Mouse (Mus musculus): ENCODE data around the gene Hnf1b. TPM values are rescaled to one million over a fixed set of nuclear protein-coding genes. Genes with fewer than 3 reads are reported as not detected.

The Hnf1b gene
- 0.21 and 1.2 TPM in 2 replicates for polyA plus RNA-seq (2015; fragmentation: Nextera tagmentation; extraction: Ambion mirVana)

GRCm38 (mm10) chr11:83849529-83850335 is at the start of gene Hnf1b:
TSS of gene Hnf1b (plus strand) at chr11:83850063.
- no peaks in the 10 kb centered on the region for H3K36me3 ChIP-seq (ENCODE audit: control insufficient read depth, insufficient read depth)
- H3K9ac ChIP-seq (ENCODE audit: low read length) = peak within 1 kb of the TSS; percentile 34; the same call in 1 of the 2 replicates
- WGBS = 3% methylated on average over 36 of the region's 36 CpGs
- H3K9me3 ChIP-seq (replicated peaks; ENCODE audit: control insufficient read depth, low read length) = no peaks in the 10 kb centered on the region
- peaks cover 18% of the 10 kb centered on the region for H3K4me1 ChIP-seq (ENCODE audit: control insufficient read depth, insufficient read depth, low read length)
- ATAC-seq (replicated peaks; ENCODE audit: extremely low read depth, insufficient read depth, low FRiP score) = no peak
- peak within 1 kb of the TSS; percentile 58 for H3K4me2 ChIP-seq (ENCODE audit: low read depth, low read length)
- H3K4me3 ChIP-seq (ENCODE audit: low read length) = peak within 1 kb of the TSS; percentile 40
- H3K27ac ChIP-seq (ENCODE audit: low read length) = no peak within 1 kb of the TSS
- H3K27me3 ChIP-seq (ENCODE audit: control insufficient read depth, insufficient read depth, low read length) = peaks cover 51% of the 10 kb centered on the region

DNA sequence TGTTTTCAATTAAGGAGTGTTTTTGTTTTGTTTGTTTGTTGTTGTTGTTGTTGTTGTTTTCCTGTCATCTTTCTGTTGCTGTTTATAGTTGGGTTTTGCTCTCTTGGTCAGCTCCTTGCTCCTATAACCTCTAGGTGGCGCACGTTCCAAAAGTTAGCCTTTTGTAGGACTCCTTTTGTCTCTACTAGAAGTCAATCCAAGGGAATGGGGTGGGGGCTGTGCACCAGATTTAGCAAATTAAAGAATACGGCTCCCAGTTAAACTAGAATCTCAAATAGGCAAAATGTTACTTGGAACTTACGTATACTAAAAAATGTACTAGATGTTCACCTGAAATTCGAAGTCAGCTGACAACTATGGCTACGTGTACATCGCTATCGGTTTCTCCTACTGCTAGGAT is 47.7 kb upstream of the Hnf1b start:
- no peak overlapping the region for H3K4me2 ChIP-seq (ENCODE audit: low read depth, low read length)
- H3K27ac ChIP-seq (ENCODE audit: low read length) = no peak overlapping the region
- 68% methylated on average over 8 of the region's 8 CpGs for WGBS
- 0 out of 2 replicates have a peak, but pooled peaks cover 3% of the 10 kb centered on the region for H3K27me3 ChIP-seq (ENCODE audit: control insufficient read depth, insufficient read depth, low read length)
- H3K4me3 ChIP-seq (ENCODE audit: low read length) = no peak overlapping the region
- no peaks in the 10 kb centered on the region for H3K36me3 ChIP-seq (ENCODE audit: control insufficient read depth, insufficient read depth)
- H3K4me1 ChIP-seq (ENCODE audit: control insufficient read depth, insufficient read depth, low read length) = no peaks in the 10 kb centered on the region
- peaks cover 4% of the 10 kb centered on the region; the same call in 1 of the 2 replicates for H3K9me3 ChIP-seq (replicated peaks; ENCODE audit: control insufficient read depth, low read length)
- no peak for ATAC-seq (replicated peaks; ENCODE audit: extremely low read depth, insufficient read depth, low FRiP score)
- no peak overlapping the region for H3K9ac ChIP-seq (ENCODE audit: low read length)

DNA sequence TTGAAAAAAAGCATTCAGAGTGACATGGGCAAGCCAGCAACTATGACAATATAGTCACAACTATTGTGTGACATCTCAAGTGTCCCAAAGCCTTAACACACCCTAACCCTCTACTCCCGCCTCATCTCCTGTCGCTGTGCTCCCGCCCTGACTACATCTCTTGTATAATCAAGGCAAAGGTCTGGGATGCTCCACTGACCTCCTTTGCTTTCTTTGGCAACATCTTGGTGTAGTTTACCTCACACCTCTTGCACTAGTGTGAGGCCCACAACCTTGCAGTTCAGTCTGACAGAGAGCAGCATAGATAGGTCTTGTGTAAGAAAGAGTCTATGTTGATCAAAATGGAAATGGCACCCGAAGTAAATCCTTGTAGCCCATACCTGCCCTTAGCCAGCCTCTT is 47.3 kb upstream of the Hnf1b start:
- ATAC-seq (replicated peaks; ENCODE audit: extremely low read depth, insufficient read depth, low FRiP score) = no peak
- no peak overlapping the region for H3K4me2 ChIP-seq (ENCODE audit: low read depth, low read length)
- H3K4me3 ChIP-seq (ENCODE audit: low read length) = no peak overlapping the region
- no peaks in the 10 kb centered on the region for H3K36me3 ChIP-seq (ENCODE audit: control insufficient read depth, insufficient read depth)
- H3K27ac ChIP-seq (ENCODE audit: low read length) = no peak overlapping the region
- 0 out of 2 replicates have a peak, but pooled peaks cover 3% of the 10 kb centered on the region for H3K27me3 ChIP-seq (ENCODE audit: control insufficient read depth, insufficient read depth, low read length)
- no peaks in the 10 kb centered on the region for H3K4me1 ChIP-seq (ENCODE audit: control insufficient read depth, insufficient read depth, low read length)
- peaks cover 4% of the 10 kb centered on the region; the same call in 1 of the 2 replicates for H3K9me3 ChIP-seq (replicated peaks; ENCODE audit: control insufficient read depth, low read length)
- no peak overlapping the region for H3K9ac ChIP-seq (ENCODE audit: low read length)
- 86% methylated on average over 4 of the region's 4 CpGs for WGBS

- no peaks in the 10 kb centered on the region; the same call in 1 of the 2 replicates for H3K27me3 ChIP-seq (ENCODE audit: control insufficient read depth, insufficient read depth, low read length)
- peaks cover 4% of the 10 kb centered on the region; the same call in 1 of the 2 replicates for H3K9me3 ChIP-seq (replicated peaks; ENCODE audit: control insufficient read depth, low read length)
- H3K4me2 ChIP-seq (ENCODE audit: low read depth, low read length) = no peak overlapping the region
- no peak overlapping the region for H3K9ac ChIP-seq (ENCODE audit: low read length)
- no peak overlapping the region for H3K27ac ChIP-seq (ENCODE audit: low read length)
- WGBS = 88% methylated on average over 8 of the region's 8 CpGs
- no peaks in the 10 kb centered on the region for H3K4me1 ChIP-seq (ENCODE audit: control insufficient read depth, insufficient read depth, low read length)
- ATAC-seq (replicated peaks; ENCODE audit: extremely low read depth, insufficient read depth, low FRiP score) = no peak
- H3K36me3 ChIP-seq (ENCODE audit: control insufficient read depth, insufficient read depth) = no peaks in the 10 kb centered on the region
- no peak overlapping the region for H3K4me3 ChIP-seq (ENCODE audit: low read length)
Observed at GRCm38 (mm10) chr11:83810441-83810840, 39.4 kb upstream of the Hnf1b start.

GRCm38 (mm10) chr11:83815191-83815590 is 34.7 kb upstream of the Hnf1b start:
- Histone ChIP-seq H3K4me1 (ENCODE audit: control insufficient read depth, insufficient read depth, low read length) (no peaks in the 10 kb centered on the region), H3K36me3 (ENCODE audit: control insufficient read depth, insufficient read depth) (no peaks in the 10 kb centered on the region), H3K9me3 (replicated peaks; ENCODE audit: control insufficient read depth, low read length) (no peaks in the 10 kb centered on the region), H3K4me3 (ENCODE audit: low read length) (no peak overlapping the region), H3K9ac (ENCODE audit: low read length) (no peak overlapping the region), H3K4me2 (ENCODE audit: low read depth, low read length) (no peak overlapping the region), H3K27ac (ENCODE audit: low read length) (no peak overlapping the region), H3K27me3 (ENCODE audit: control insufficient read depth, insufficient read depth, low read length) (peaks cover 11% of the 10 kb centered on the region)
- WGBS = 64% methylated on average over 5 of the region's 5 CpGs
- no peak for ATAC-seq (replicated peaks; ENCODE audit: extremely low read depth, insufficient read depth, low FRiP score)

DNA sequence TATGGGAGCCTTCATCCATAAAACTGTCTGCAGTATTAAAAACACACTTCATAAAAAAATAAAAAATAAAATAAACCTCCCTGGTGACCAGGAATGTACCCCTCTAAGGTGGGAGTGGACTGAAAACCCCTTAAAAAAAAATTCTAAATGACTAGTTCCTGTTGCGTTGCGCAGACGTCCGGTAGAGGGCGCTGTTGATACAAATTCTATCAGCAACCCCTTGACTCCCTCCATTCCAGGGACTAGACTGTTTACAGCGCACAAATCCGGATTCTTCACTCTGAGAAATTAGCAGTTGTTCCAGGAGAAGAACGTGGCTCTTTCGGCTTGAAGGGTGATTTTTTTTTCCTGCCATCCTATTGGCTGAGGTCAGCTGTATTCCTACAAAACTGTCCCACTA is 34.2 kb upstream of the Hnf1b start:
- H3K9ac ChIP-seq (ENCODE audit: low read length) = no peak overlapping the region
- H3K36me3 ChIP-seq (ENCODE audit: control insufficient read depth, insufficient read depth) = no peaks in the 10 kb centered on the region
- H3K9me3 ChIP-seq (replicated peaks; ENCODE audit: control insufficient read depth, low read length) = no peaks in the 10 kb centered on the region
- H3K4me1 ChIP-seq (ENCODE audit: control insufficient read depth, insufficient read depth, low read length) = no peaks in the 10 kb centered on the region
- H3K4me3 ChIP-seq (ENCODE audit: low read length) = no peak overlapping the region
- no peak overlapping the region for H3K4me2 ChIP-seq (ENCODE audit: low read depth, low read length)
- no peak overlapping the region for H3K27ac ChIP-seq (ENCODE audit: low read length)
- WGBS = 10% methylated on average over 9 of the region's 9 CpGs
- H3K27me3 ChIP-seq (ENCODE audit: control insufficient read depth, insufficient read depth, low read length) = peaks cover 11% of the 10 kb centered on the region
- ATAC-seq (replicated peaks; ENCODE audit: extremely low read depth, insufficient read depth, low FRiP score) = no peak

- no peaks in the 10 kb centered on the region for H3K36me3 ChIP-seq (ENCODE audit: control insufficient read depth, insufficient read depth)
- peaks cover 11% of the 10 kb centered on the region for H3K27me3 ChIP-seq (ENCODE audit: control insufficient read depth, insufficient read depth, low read length)
- no peak for ATAC-seq (replicated peaks; ENCODE audit: extremely low read depth, insufficient read depth, low FRiP score)
- no peak overlapping the region for H3K4me2 ChIP-seq (ENCODE audit: low read depth, low read length)
- H3K4me1 ChIP-seq (ENCODE audit: control insufficient read depth, insufficient read depth, low read length) = no peaks in the 10 kb centered on the region
- no peak overlapping the region for H3K27ac ChIP-seq (ENCODE audit: low read length)
- H3K4me3 ChIP-seq (ENCODE audit: low read length) = no peak overlapping the region
- H3K9me3 ChIP-seq (replicated peaks; ENCODE audit: control insufficient read depth, low read length) = no peaks in the 10 kb centered on the region
- H3K9ac ChIP-seq (ENCODE audit: low read length) = no peak overlapping the region
- WGBS = 73% methylated on average over 6 of the region's 6 CpGs
Observed at GRCm38 (mm10) chr11:83817048-83817447, 32.8 kb upstream of the Hnf1b start.

DNA sequence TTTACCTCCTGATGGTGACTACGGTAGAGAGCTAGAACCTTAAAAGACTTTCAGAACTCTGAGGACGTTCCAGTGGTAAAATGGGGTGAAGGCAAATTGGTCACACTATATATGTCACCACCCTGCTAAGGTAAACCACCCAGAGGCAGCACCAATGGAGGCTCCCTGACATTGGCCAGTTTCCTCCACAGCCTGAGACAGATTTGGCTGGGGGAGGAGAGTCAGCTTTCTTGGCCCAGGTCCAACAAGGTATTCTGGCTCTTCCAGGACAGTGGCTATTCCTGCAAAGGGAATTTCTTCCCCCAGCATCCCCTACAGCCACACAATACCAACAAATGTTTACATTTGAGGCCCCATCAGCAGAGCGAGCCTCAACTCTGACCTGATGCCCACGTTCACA is 31.9 kb upstream of the Hnf1b start:
- no peaks in the 10 kb centered on the region for H3K4me1 ChIP-seq (ENCODE audit: control insufficient read depth, insufficient read depth, low read length)
- no peak for ATAC-seq (replicated peaks; ENCODE audit: extremely low read depth, insufficient read depth, low FRiP score)
- no peaks in the 10 kb centered on the region for H3K36me3 ChIP-seq (ENCODE audit: control insufficient read depth, insufficient read depth)
- no peaks in the 10 kb centered on the region for H3K9me3 ChIP-seq (replicated peaks; ENCODE audit: control insufficient read depth, low read length)
- no peak overlapping the region for H3K27ac ChIP-seq (ENCODE audit: low read length)
- H3K4me3 ChIP-seq (ENCODE audit: low read length) = no peak overlapping the region
- no peak overlapping the region for H3K9ac ChIP-seq (ENCODE audit: low read length)
- no peak overlapping the region for H3K4me2 ChIP-seq (ENCODE audit: low read depth, low read length)
- H3K27me3 ChIP-seq (ENCODE audit: control insufficient read depth, insufficient read depth, low read length) = peaks cover 11% of the 10 kb centered on the region
- WGBS = 64% methylated on average over 4 of the region's 4 CpGs

DNA sequence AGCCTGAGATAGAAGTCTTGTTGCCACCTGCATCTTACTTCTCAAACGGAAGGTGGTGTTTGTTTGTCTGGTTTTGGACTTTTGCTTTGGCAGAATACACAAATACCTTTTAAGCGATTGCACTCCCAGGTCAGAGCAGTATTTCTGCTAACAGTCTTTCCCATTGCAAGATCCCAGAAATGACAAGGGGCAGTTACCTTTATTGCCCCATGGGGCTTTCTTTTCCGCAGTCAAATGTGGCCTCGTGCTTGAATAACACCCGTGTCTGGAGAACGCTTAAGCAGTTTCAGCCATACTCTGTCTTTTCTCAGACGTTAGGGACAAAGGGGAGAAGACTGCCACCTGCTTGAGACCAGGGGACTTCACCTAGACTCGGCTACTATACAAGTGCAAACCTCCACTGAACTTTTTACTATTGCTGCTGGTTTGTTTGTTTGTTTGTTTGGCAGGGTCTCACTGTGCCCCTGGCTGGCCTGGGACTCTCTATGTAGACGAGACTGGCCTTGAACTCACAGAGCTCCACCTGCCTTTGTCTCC is 31.2 kb upstream of the Hnf1b start:
- Histone ChIP-seq H3K4me3 (ENCODE audit: low read length) (no peak overlapping the region), H3K27me3 (ENCODE audit: control insufficient read depth, insufficient read depth, low read length) (peaks cover 11% of the 10 kb centered on the region), H3K4me2 (ENCODE audit: low read depth, low read length) (no peak overlapping the region), H3K4me1 (ENCODE audit: control insufficient read depth, insufficient read depth, low read length) (no peaks in the 10 kb centered on the region), H3K36me3 (ENCODE audit: control insufficient read depth, insufficient read depth) (no peaks in the 10 kb centered on the region), H3K9me3 (replicated peaks; ENCODE audit: control insufficient read depth, low read length) (no peaks in the 10 kb centered on the region), H3K27ac (ENCODE audit: low read length) (no peak overlapping the region), H3K9ac (ENCODE audit: low read length) (no peak overlapping the region)
- 51% methylated on average over 9 of the region's 9 CpGs for WGBS
- ATAC-seq (replicated peaks; ENCODE audit: extremely low read depth, insufficient read depth, low FRiP score) = no peak

Measured in heart, embryonic 16.5 days (tissue).